Mouse (Mus musculus) embryonic fibroblast, embryonic 13.5 days (primary cell): ENCODE measurements at regions not wholly inside any gene's neighbourhood (a gene's known extent, or its start where the extent isn't known, plus 50 kb on each side); places are given as distances from the start of the nearest gene placed in this dataset.

Source experiments
- H3K27ac ChIP-seq: 2 replicates; pipeline ENCODE4 v1.5.1; 2012; ENCODE audit warnings: low read length, control low read depth, inconsistent platforms; ENCODE audit not compliant: insufficient read depth
- H3K4me1 ChIP-seq: 2 replicates; pipeline ENCODE4 v1.6.1; 2011; ENCODE audit warnings: low read length; ENCODE audit not compliant: control insufficient read depth, insufficient read depth
- H3K4me3 ChIP-seq: 2 replicates; pipeline ENCODE4 v1.5.1; 2011; ENCODE audit warnings: mild to moderate bottlenecking, control low read depth, low read length; ENCODE audit not compliant: insufficient read depth
- CTCF ChIP-seq: IDR thresholded peaks from 2 replicates; pipeline ENCODE4 v1.5.1; 2011; ENCODE audit warnings: mild to moderate bottlenecking, control low read depth, low read length, moderate library complexity, borderline replicate concordance; ENCODE audit not compliant: insufficient read depth
- POLR2A ChIP-seq: IDR thresholded peaks from 2 replicates; pipeline ENCODE4 v1.6.1; 2011; ENCODE audit warnings: low read depth, mild to moderate bottlenecking, control low read depth, low read length, moderate library complexity

DNA sequence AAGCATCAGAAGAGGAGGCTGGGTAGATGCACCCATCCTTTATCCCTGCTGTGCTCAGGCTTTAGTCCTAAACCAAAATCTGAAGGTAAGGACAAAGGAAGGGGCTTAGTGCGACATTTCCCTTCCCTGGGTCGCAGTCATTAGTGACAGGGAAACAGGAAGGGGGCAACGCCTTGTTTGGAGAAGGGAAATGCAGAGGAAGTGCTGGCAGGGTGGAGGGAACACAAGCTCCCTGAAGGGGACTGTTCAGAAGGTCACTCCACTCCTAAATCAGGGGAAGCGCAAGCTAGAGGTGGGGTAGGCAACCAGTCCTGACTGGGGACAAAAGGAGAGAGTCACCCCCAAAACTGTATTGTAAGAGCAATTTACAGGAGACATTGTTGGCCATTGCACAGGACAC lies 88.7 kb upstream of the Cd93 start:
- H3K27ac ChIP-seq = no peak overlapping the region
- no peak overlapping the region for H3K4me3 ChIP-seq
- peaks cover 4% of the 10 kb centered on the region for H3K4me1 ChIP-seq
- TF ChIP-seq POLR2A (no peak), CTCF (no peak)

DNA sequence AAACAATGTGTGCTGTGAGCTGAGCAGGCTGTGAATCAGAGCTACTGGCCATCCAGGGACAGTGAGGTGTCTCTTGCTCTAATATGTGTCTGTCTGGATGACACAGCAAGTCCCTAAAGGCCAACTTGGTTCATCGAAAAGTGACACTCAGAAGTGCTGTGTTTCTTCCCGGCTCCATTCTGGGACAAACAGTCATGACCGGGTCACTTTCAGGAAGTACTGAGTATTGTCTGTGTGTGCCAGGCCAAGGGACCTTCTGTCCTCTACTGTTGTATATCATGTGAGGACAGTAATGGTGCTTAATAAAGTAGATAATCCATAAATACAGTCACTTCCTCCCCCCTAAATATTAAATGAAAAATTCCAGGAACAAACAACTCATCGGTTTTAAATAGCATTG lies 87.2 kb upstream of the Cd93 start:
- peaks cover 4% of the 10 kb centered on the region for H3K4me1 ChIP-seq
- no peak overlapping the region for H3K27ac ChIP-seq
- TF ChIP-seq POLR2A = no peak
- H3K4me3 ChIP-seq = no peak overlapping the region

- H3K27ac ChIP-seq = no peak overlapping the region
- peaks cover 8% of the 10 kb centered on the region for H3K4me1 ChIP-seq
- TF ChIP-seq POLR2A = no peak
- TF ChIP-seq CTCF = no peak
- no peak overlapping the region for H3K4me3 ChIP-seq
These were observed 86.5 kb upstream of the Cd93 start for GRCm38 (mm10) chr2:148529900-148530299.

- Histone ChIP-seq H3K4me3 (no peak overlapping the region), H3K4me1 (peaks cover 8% of the 10 kb centered on the region), H3K27ac (no peak overlapping the region)
- TF ChIP-seq CTCF (no peak), POLR2A (no peak)
These were observed 84.4 kb upstream of the Cd93 start for GRCm38 (mm10) chr2:148527755-148528154.

DNA sequence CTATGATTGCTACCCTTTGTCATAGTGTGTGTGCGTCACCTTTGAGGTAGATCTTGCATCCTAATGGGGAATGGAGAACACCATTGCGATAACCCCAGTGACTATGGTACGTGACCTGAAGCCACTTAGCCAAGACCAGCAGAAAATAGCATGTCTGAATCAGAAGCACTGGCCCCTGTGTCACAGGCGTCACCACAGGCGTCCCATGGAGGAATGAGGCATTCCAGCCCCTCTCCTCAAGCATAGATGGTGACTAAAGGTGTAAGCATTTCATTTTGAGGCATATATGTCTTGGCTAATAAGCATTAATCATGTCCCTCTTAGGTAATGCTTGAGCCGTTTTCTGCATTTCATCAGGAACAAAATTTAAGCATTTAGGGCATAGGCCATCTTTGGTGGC lies 82.1 kb upstream of the Cd93 start:
- Histone ChIP-seq H3K4me1 (peaks cover 9% of the 10 kb centered on the region), H3K27ac (no peak overlapping the region), H3K4me3 (no peak overlapping the region)
- TF ChIP-seq CTCF (no peak), POLR2A (no peak)

- Histone ChIP-seq H3K4me3 (no peak overlapping the region), H3K4me1 (peaks cover 19% of the 10 kb centered on the region), H3K27ac (no peak overlapping the region)
- no peak for TF ChIP-seq CTCF
- TF ChIP-seq POLR2A = no peak
These were observed 80.0 kb upstream of the Cd93 start for GRCm38 (mm10) chr2:148523401-148523800.

- Histone ChIP-seq H3K27ac (peak overlapping the region; percentile 67), H3K4me3 (no peak overlapping the region), H3K4me1 (peaks cover 19% of the 10 kb centered on the region)
- no peak for TF ChIP-seq POLR2A
- TF ChIP-seq CTCF = no peak
These were observed 79.6 kb upstream of the Cd93 start for GRCm38 (mm10) chr2:148522936-148523335.

DNA sequence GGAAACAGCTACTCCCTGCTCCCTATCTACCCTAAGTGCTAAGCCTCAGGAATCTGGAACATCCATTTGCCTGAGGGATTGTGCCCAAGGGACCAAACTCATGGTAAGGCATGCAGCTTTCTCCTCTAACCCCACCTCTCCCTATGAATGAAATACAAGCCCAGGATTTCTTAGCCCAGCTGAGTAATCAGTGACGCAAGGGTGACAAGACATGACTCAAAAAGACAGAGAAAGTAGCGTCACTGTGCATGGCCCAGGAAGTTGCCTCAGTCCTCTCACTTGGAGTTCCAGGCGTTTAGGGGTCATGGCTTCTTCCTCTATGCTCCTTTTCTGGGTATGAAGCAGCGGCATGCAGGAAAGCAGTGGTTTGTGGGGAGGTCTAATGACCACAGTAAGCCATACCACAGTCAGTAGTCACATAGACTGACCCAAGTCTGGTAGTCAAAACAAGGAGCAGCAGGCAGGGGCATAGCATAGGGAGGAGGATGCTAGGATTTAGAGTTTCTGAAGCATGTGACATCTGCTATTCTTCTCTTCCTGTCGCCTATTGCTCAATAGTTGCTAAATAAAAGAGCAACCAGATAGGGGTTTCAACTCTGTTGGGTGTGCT lies 78.7 kb upstream of the Cd93 start:
- Histone ChIP-seq H3K4me1 (peaks cover 19% of the 10 kb centered on the region), H3K27ac (peak overlapping the region; percentile 67), H3K4me3 (no peak overlapping the region)
- TF ChIP-seq POLR2A (no peak), CTCF (no peak)

DNA sequence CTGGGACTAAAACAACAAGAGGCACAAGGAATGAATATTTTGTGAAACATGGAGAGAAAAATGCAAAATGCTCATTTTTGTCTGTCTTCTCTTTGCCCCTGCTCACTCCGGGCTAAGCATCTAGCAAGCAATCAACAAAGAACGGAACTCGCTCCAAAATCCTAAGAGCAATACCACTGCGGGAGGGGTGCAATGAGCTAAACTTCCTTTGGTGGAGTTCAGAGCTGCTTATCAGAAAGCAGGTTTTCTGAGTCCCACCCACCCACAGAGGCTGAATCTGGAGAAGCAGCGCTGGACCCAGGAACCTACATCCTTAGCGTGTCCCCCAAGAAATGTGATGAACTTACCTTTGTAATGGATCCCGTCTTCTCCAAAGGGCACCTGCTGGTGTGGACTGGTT lies 76.9 kb upstream of the Cd93 start:
- peaks cover 16% of the 10 kb centered on the region for H3K4me1 ChIP-seq
- TF ChIP-seq POLR2A (no peak), CTCF (no peak)
- H3K27ac ChIP-seq = no peak overlapping the region
- H3K4me3 ChIP-seq = no peak overlapping the region

DNA sequence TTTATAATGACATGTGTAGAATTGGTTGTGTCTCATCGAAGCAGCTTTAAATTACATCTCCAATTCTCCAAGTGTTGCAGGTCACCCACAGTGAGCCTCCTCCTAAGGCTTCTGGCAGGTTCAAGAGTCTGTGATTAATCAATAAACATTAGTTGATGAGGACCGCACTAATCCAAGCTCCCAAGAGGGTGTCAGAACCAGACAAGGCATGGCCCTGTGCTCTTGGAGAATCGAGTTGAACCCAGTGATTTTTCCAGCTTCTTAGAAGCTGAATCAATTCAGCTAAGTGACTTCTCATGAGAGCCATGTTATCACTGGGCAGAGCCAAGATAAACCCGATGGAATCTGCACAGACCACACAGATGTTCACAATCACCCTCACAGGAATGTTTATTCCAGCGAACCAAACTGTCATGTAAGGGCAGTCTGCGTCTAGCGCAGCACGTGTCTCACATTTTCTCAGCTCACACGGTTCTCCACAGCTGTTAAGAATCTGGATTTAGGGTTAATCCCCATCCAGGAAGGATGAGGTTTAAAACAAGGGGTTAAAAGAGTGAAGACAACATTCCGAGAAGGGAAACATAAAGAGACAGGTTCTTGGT lies 76.4 kb upstream of the Cd93 start:
- H3K27ac ChIP-seq = no peak overlapping the region
- TF ChIP-seq CTCF (no peak), POLR2A (no peak)

GRCm38 (mm10) chr2:148517906-148518305 lies 74.5 kb upstream of the Cd93 start:
- H3K27ac ChIP-seq = no peak overlapping the region
- no peak overlapping the region for H3K4me3 ChIP-seq
- H3K4me1 ChIP-seq = peaks cover 15% of the 10 kb centered on the region
- TF ChIP-seq POLR2A (no peak), CTCF (no peak)

More for the DNA sequence above, 76.4 kb upstream of the Cd93 start:
- H3K4me1 ChIP-seq = peaks cover 15% of the 10 kb centered on the region
- no peak overlapping the region for H3K4me3 ChIP-seq
